Mouse (Mus musculus): Measurements from ENCODE around the gene Naif1.

The Naif1 gene

GRCm38 (mm10) chr2:32496190-32496589 is 45.9 kb downstream of the Naif1 start:
- in situ Hi-C loops (cut with MboI, MseI), result no loop called here

DNA sequence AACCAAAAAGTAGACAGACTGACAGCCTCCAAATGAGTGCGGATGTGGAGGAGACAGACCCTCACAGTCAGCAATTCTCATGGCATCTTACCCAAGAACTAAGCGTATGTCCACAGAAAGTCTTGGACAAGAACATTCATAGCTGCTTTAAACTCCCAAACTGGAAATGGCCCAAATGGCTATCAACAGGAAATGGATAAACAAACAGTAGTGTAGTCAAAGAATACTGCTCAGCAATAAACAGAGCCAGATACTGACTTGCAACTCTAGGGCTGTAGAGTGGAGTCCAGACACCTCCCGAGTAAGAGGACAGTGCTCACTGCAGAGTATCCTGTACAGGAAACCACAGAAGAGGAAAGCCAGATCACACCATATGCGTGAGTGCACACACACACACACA is 49.1 kb downstream of the Naif1 start:
- in situ Hi-C loops (cut with MboI, MseI), result no loop called here

GRCm38 (mm10) chr2:32500461-32500860 is 50.2 kb downstream of the Naif1 start:
- in situ Hi-C loops (cut with MboI, MseI), result loop anchor here in 1 of 2 experiments (10.0 to 25.0 kb wide), 2 partner anchors 1038 to 1806 kb away; partner anchors contain the start of gene Ass1

- in situ Hi-C loops (cut with MboI, MseI), result loop anchor here in 1 of 2 experiments (10.0 to 25.0 kb wide), 2 partner anchors 1040 to 1807 kb away; partner anchors contain the start of gene Ass1
Observed at GRCm38 (mm10) chr2:32501754-32502324, 51.6 kb downstream of the Naif1 start.

- in situ Hi-C loops (cut with MboI, MseI), result loop anchor here in 1 of 2 experiments (10.0 to 25.0 kb wide), 2 partner anchors 1041 to 1808 kb away; partner anchors contain the start of gene Ass1
Observed at GRCm38 (mm10) chr2:32502843-32503242, 52.6 kb downstream of the Naif1 start.

- in situ Hi-C loops (cut with MboI, MseI), result loop anchor here in 1 of 2 experiments (10.0 to 25.0 kb wide), 2 partner anchors 1041 to 1809 kb away; partner anchors contain the start of gene Ass1
Observed at GRCm38 (mm10) chr2:32503588-32503987, 53.3 kb downstream of the Naif1 start.

GRCm38 (mm10) chr2:32505536-32505935 is 55.3 kb downstream of the Naif1 start:
- in situ Hi-C loops (cut with MboI, MseI), result loop anchor here in 1 of 2 experiments (10.0 to 25.0 kb wide), 2 partner anchors 1043 to 1811 kb away; partner anchors contain the start of gene Ass1
